In the genomic region with DNA sequence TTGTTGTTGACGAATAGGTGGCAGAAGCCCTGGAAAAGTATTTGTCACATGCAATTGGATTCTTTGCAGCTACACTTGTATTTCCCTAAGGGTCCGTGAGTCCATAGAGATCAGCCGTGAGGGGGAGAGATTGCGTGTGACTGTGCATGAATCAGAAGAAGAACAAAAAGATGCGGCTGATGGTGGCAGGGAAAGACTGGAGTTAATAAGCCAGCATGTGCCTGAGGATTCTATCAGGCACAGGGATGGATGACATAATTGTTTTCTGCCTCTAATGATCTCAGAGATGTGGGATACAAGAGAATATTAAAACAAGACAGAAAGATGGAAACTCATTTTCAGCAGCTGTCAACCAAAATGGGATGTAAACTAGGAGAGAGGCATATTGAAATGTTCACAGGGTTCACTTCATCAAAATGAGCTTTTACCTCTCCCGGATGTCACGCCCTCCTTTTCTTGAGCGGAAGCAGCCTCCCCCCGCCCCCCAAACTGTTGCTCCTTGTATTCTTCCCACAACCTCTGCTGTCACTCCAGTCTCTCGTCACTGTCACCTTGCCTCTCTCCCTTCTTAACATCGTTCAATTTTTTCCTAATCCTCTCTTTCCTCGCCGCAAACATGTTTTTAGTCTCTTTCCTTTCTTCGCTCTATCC, we compare ENCODE assay signal across 8 mouse cellular contexts.
A peak's percentile ranks its signal among the peaks of the same experiment; 100 is the strongest.
DNase-seq lines count a peak whose midpoint lies in the region; ATAC-seq lines count a peak whose summit lies in the region.

No protein-coding gene starts in this region.

- no peak for DNase-seq in kidney, postnatal 25 days
- DNase-seq in brain, adult 2 months (ENCODE audit: low read depth, low spot score), result peak; percentile 58
- DNase-seq in splenic B cell, adult 2 months (ENCODE audit: low read depth, low spot score), result peak; percentile 8
- no peak for DNase-seq in adrenal gland, postnatal 36 days
- no peak for DNase-seq in cerebellum, adult 11-12 months

- H3K4me2 ChIP-seq in kidney, embryonic 14.5 days (replicated peaks; ENCODE audit: low read depth, low read length), result peak overlapping the region; percentile 88
- H3K4me2 ChIP-seq in limb, embryonic 15.5 days, result peak overlapping the region; percentile 81

- peak overlapping the region; percentile 95; the same call in 1 of the 2 replicates for H3K27ac ChIP-seq in kidney, embryonic 14.5 days (ENCODE audit: low read depth, low read length)
- H3K27ac ChIP-seq in limb, embryonic 15.5 days, result peak overlapping the region; percentile 97

- WGBS in kidney, embryonic 14.5 days, result 45% methylated on average over 14 of the region's 14 CpGs
- 31% methylated on average over 14 of the region's 14 CpGs for WGBS in limb, embryonic 15.5 days

- no peaks in the 10 kb centered on the region for H3K4me1 ChIP-seq in kidney, embryonic 14.5 days (ENCODE audit: control insufficient read depth, insufficient read depth, low read length)
- H3K4me1 ChIP-seq in limb, embryonic 15.5 days, result peaks cover 12% of the 10 kb centered on the region

- H3K9me3 ChIP-seq in kidney, embryonic 14.5 days (ENCODE audit: control insufficient read depth, low read length), result no peaks in the 10 kb centered on the region
- H3K9me3 ChIP-seq in limb, embryonic 15.5 days, result no peaks in the 10 kb centered on the region

- H3K36me3 ChIP-seq in kidney, embryonic 14.5 days (ENCODE audit: control insufficient read depth, insufficient read depth, low read length), result no peaks in the 10 kb centered on the region
- no peaks in the 10 kb centered on the region for H3K36me3 ChIP-seq in limb, embryonic 15.5 days
- no peaks in the 10 kb centered on the region for H3K36me3 ChIP-seq in splenic B cell, adult 2 months (ENCODE audit: control insufficient read depth, insufficient read depth, low read length, poor library complexity, severe bottlenecking)

- peak overlapping the region; percentile 74 for H3K9ac ChIP-seq in kidney, embryonic 14.5 days (ENCODE audit: low read depth, low read length)
- H3K9ac ChIP-seq in limb, embryonic 15.5 days, result 0 out of 2 replicates have a peak overlapping the region, but pooled peaks have one; percentile 17

- no peaks in the 10 kb centered on the region for H3K27me3 ChIP-seq in kidney, embryonic 14.5 days (ENCODE audit: control insufficient read depth, insufficient read depth, low read length)
- no peaks in the 10 kb centered on the region for H3K27me3 ChIP-seq in limb, embryonic 15.5 days
- no peaks in the 10 kb centered on the region for H3K27me3 ChIP-seq in splenic B cell, adult 2 months (ENCODE audit: control insufficient read depth, insufficient read depth, low read length, poor library complexity, severe bottlenecking)

- peak; percentile 14; the same call in 1 of the 2 replicates for ATAC-seq in kidney, embryonic 14.5 days (ENCODE audit: low FRiP score, low TSS enrichment)
- peak; percentile 26; the same call in 1 of the 2 replicates for ATAC-seq in granulocyte monocyte progenitor cell, adult 5-6 weeks (replicated peaks; ENCODE audit: poor library complexity, severe bottlenecking)
- no peak for ATAC-seq in limb, embryonic 15.5 days (ENCODE audit: insufficient number of reproducible peaks, low FRiP score, low TSS enrichment, low read depth)

- peak overlapping the region; percentile 43 for H3K4me3 ChIP-seq in kidney, embryonic 14.5 days (ENCODE audit: low read length)
- peak overlapping the region; percentile 56 for H3K4me3 ChIP-seq in limb, embryonic 15.5 days

Comparison
In these comparisons a context has a peak if more than half of its experiments do, and no peak if none do; other contexts are left out.
1. DNase-seq: peak in brain, adult 2 months (single experiment) and splenic B cell, adult 2 months (single experiment); none in kidney, postnatal 25 days (0 of 2), adrenal gland, postnatal 36 days (0 of 2) and cerebellum, adult 11-12 months (single experiment).